Mouse (Mus musculus): ENCODE measurements around the gene Fam76b. TPM values are rescaled to one million over a fixed set of nuclear protein-coding genes. Genes with fewer than 3 reads are reported as not detected.

Gene Fam76b
- polyA plus RNA-seq, 1 experiment: 2.8 TPM

- Histone ChIP-seq H3K79me2 (ENCODE audit: control insufficient read depth, insufficient read depth) (no peaks in the 10 kb centered on the region), H3K27me3 (ENCODE audit: control insufficient read depth, insufficient read depth, insufficient read length) (no peaks in the 10 kb centered on the region), H3ac (ENCODE audit: control insufficient read depth, insufficient read length) (no peak overlapping the region), H3K36me3 (ENCODE audit: control insufficient read depth, insufficient read depth) (no peaks in the 10 kb centered on the region), H3K4me3 (no peak overlapping the region), H3K4me2 (ENCODE audit: low read depth) (no peak overlapping the region)
- TF ChIP-seq MAX (IDR thresholded peaks at IDR 0.05; ENCODE audit: low read depth) (no peak), POLR2A (IDR thresholded peaks at IDR 0.05; ENCODE audit: insufficient read length, low read depth) (no peak), E2F4 (IDR thresholded peaks at IDR 0.05; ENCODE audit: insufficient read depth) (no peak), CEBPB (IDR thresholded peaks at IDR 0.05; ENCODE audit: insufficient read depth, poor library complexity, severe bottlenecking) (no peak)
Observed at GRCm38 (mm10) chr9:13894936-13895335, 67.4 kb downstream of the Fam76b start.

DNA sequence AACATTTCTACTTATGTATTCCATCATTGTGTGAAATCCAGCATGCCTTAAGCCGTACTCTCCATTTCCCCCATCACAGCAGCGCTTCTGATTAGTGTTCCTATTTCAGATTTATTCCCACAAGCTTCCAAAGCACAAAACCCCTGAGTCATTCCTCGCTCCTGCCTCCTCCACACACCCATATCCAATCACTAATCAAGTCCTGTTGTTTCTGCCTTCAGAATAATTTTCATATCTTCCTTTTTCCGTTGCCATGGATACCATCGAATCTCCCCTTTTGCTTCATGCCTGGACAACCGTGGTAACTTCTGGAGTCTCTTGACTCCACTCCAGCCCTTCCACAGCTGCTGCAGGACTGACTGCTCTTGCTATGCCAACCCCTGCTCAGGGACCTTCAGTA lies 68.5 kb downstream of the Fam76b start:
- no peak overlapping the region for H3K4me2 ChIP-seq (ENCODE audit: low read depth)
- no peaks in the 10 kb centered on the region for H3K79me2 ChIP-seq (ENCODE audit: control insufficient read depth, insufficient read depth)
- H3ac ChIP-seq (ENCODE audit: control insufficient read depth, insufficient read length): no peak overlapping the region
- TF ChIP-seq USF1 (IDR thresholded peaks at IDR 0.05; ENCODE audit: low read depth) (no peak), E2F4 (IDR thresholded peaks at IDR 0.05; ENCODE audit: insufficient read depth) (no peak), MYOD1 (IDR thresholded peaks at IDR 0.05; ENCODE audit: control insufficient read depth in 1 of 3, insufficient read length in 2 of 3, low read depth in 2 of 3) (no peak), REST (IDR thresholded peaks at IDR 0.05; ENCODE audit: insufficient read depth, insufficient read length) (no peak), CEBPB (IDR thresholded peaks at IDR 0.05; ENCODE audit: insufficient read depth, poor library complexity, severe bottlenecking) (no peak), TCF3 (IDR thresholded peaks at IDR 0.05; ENCODE audit: insufficient read length, low read depth) (no peak), SRF (IDR thresholded peaks at IDR 0.05; ENCODE audit: control insufficient read depth, insufficient read length, low read depth) (no peak), MAX (IDR thresholded peaks at IDR 0.05; ENCODE audit: low read depth) (no peak), TCF12 (IDR thresholded peaks at IDR 0.05; ENCODE audit: insufficient read depth, poor library complexity, severe bottlenecking) (no peak), POLR2AphosphoS2 (IDR thresholded peaks at IDR 0.05; ENCODE audit: insufficient read length, low read depth) (no peak), MYOG (IDR thresholded peaks at IDR 0.05; ENCODE audit: control insufficient read depth in 1 of 3, insufficient read depth in 1 of 3, insufficient read length in 2 of 3, low read depth in 2 of 3) (no peak)
- no peak overlapping the region for H3K4me3 ChIP-seq
- H3K27me3 ChIP-seq (ENCODE audit: control insufficient read depth, insufficient read depth, insufficient read length): no peaks in the 10 kb centered on the region
- no peaks in the 10 kb centered on the region for H3K36me3 ChIP-seq (ENCODE audit: control insufficient read depth, insufficient read depth)

- no peak overlapping the region for H3K4me2 ChIP-seq (ENCODE audit: low read depth)
- H3K27me3 ChIP-seq (ENCODE audit: control insufficient read depth, insufficient read depth, insufficient read length): no peaks in the 10 kb centered on the region
- H3K79me2 ChIP-seq (ENCODE audit: control insufficient read depth, insufficient read depth): no peaks in the 10 kb centered on the region
- H3K4me3 ChIP-seq: no peak overlapping the region
- no peak overlapping the region for H3ac ChIP-seq (ENCODE audit: control insufficient read depth, insufficient read length)
- no peaks in the 10 kb centered on the region for H3K36me3 ChIP-seq (ENCODE audit: control insufficient read depth, insufficient read depth)
- TF ChIP-seq TCF3 (IDR thresholded peaks at IDR 0.05; ENCODE audit: insufficient read length, low read depth) (no peak), REST (IDR thresholded peaks at IDR 0.05; ENCODE audit: insufficient read depth, insufficient read length) (no peak), E2F4 (IDR thresholded peaks at IDR 0.05; ENCODE audit: insufficient read depth) (no peak), POLR2AphosphoS2 (IDR thresholded peaks at IDR 0.05; ENCODE audit: insufficient read length, low read depth) (no peak), CEBPB (IDR thresholded peaks at IDR 0.05; ENCODE audit: insufficient read depth, poor library complexity, severe bottlenecking) (no peak), POLR2A (IDR thresholded peaks at IDR 0.05; ENCODE audit: insufficient read length, low read depth) (no peak), MYOD1 (IDR thresholded peaks at IDR 0.05; ENCODE audit: control insufficient read depth in 1 of 3, insufficient read length in 2 of 3, low read depth in 2 of 3) (no peak), USF1 (IDR thresholded peaks at IDR 0.05; ENCODE audit: low read depth) (no peak), MAX (IDR thresholded peaks at IDR 0.05; ENCODE audit: low read depth) (no peak), TCF12 (IDR thresholded peaks at IDR 0.05; ENCODE audit: insufficient read depth, poor library complexity, severe bottlenecking) (no peak), MYOG (IDR thresholded peaks at IDR 0.05; ENCODE audit: control insufficient read depth in 1 of 3, insufficient read depth in 1 of 3, insufficient read length in 2 of 3, low read depth in 2 of 3) (no peak), SRF (IDR thresholded peaks at IDR 0.05; ENCODE audit: control insufficient read depth, insufficient read length, low read depth) (no peak)
Observed at GRCm38 (mm10) chr9:13898510-13899305, 71.2 kb downstream of the Fam76b start.

GRCm38 (mm10) chr9:13902030-13902429 lies 74.5 kb downstream of the Fam76b start:
- H3K27me3 ChIP-seq (ENCODE audit: control insufficient read depth, insufficient read depth, insufficient read length): no peaks in the 10 kb centered on the region
- no peak overlapping the region for H3ac ChIP-seq (ENCODE audit: control insufficient read depth, insufficient read length)
- H3K4me3 ChIP-seq: no peak overlapping the region
- H3K36me3 ChIP-seq (ENCODE audit: control insufficient read depth, insufficient read depth): no peaks in the 10 kb centered on the region
- H3K4me2 ChIP-seq (ENCODE audit: low read depth): no peak overlapping the region
- TF ChIP-seq MYOG (IDR thresholded peaks at IDR 0.05; ENCODE audit: control insufficient read depth in 1 of 3, insufficient read depth in 1 of 3, insufficient read length in 2 of 3, low read depth in 2 of 3) (no peak), POLR2AphosphoS2 (IDR thresholded peaks at IDR 0.05; ENCODE audit: insufficient read length, low read depth) (no peak), CEBPB (IDR thresholded peaks at IDR 0.05; ENCODE audit: insufficient read depth, poor library complexity, severe bottlenecking) (no peak), MAX (IDR thresholded peaks at IDR 0.05; ENCODE audit: low read depth) (no peak), USF1 (IDR thresholded peaks at IDR 0.05; ENCODE audit: low read depth) (no peak), REST (IDR thresholded peaks at IDR 0.05; ENCODE audit: insufficient read depth, insufficient read length) (no peak), TCF3 (IDR thresholded peaks at IDR 0.05; ENCODE audit: insufficient read length, low read depth) (no peak), TCF12 (IDR thresholded peaks at IDR 0.05; ENCODE audit: insufficient read depth, poor library complexity, severe bottlenecking) (no peak), SRF (IDR thresholded peaks at IDR 0.05; ENCODE audit: control insufficient read depth, insufficient read length, low read depth) (no peak), E2F4 (IDR thresholded peaks at IDR 0.05; ENCODE audit: insufficient read depth) (no peak), MYOD1 (IDR thresholded peaks at IDR 0.05; ENCODE audit: control insufficient read depth in 1 of 3, insufficient read length in 2 of 3, low read depth in 2 of 3) (no peak), POLR2A (IDR thresholded peaks at IDR 0.05; ENCODE audit: insufficient read length, low read depth) (no peak)
- no peaks in the 10 kb centered on the region for H3K79me2 ChIP-seq (ENCODE audit: control insufficient read depth, insufficient read depth)
